In the genomic region with DNA sequence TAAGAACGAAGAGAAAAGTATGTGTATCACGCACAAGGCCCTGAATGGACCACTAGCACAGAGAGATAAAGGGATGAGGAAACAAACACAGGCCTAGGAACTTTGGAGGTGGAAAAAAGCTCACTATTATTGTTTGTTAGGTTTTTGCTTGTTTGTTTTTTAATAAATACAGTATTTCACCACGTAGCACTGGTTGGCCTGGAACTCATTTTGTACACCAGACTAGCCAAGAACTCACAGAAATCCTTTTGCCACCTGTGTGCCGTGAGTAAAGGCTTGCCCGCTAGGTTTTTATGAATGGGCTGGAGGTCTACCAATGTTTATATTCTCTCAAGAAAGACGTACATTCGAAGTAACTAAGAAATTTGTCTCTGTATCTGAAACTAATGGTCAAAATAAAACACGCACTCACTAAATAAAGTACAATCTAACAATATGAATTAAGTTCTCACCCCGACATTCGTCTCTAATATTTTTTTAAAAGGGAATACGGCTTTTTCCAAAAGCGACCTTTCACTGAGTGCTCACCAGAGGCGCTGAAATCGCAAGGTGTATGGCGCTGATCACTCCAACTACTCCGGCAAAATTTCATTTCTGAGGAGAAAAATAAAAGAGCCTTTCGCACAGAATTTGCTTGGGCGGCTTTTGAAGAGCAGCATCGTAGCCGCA, we compare ENCODE assay signal across 8 mouse cellular contexts. TPM values are rescaled to one million over a fixed set of nuclear protein-coding genes. Genes with fewer than 3 reads are reported as not detected.
DNase-seq lines count a peak whose midpoint lies in the region; ATAC-seq and TF ChIP-seq lines count a peak whose summit lies in the region.

No protein-coding gene starts in this region.

- TF ChIP-seq POLR2A in heart, adult 2 months (IDR thresholded peaks at IDR 0.05; ENCODE audit: insufficient read depth, low read depth, low read length), result no peak
- no peak for TF ChIP-seq POLR2A in CH12.LX (IDR thresholded peaks at IDR 0.05; ENCODE audit: low read depth, low read length)

- intact Hi-C loops in heart, adult 2 months (cut with DNase I), result loop anchor here (2.0 to 10.0 kb wide), 4 partner anchors 29 to 153 kb away; partner anchors contain the start of genes Fbxl12, Ubl5, Zfp266 and Zfp846
- intact Hi-C loops in heart, postnatal 14 days (cut with DNase I), result loop anchor here (2.0 kb wide), 2 partner anchors 29 to 53 kb away; partner anchors contain the start of gene Zfp266

- H3K79me2 ChIP-seq in heart, adult 2 months (replicated peaks; ENCODE audit: control insufficient read depth, insufficient read depth, low read length), result 0 out of 2 replicates have a peak, but pooled peaks cover 2% of the 10 kb centered on the region
- peaks cover 20% of the 10 kb centered on the region for H3K79me2 ChIP-seq in CH12.LX (replicated peaks; ENCODE audit: control insufficient read depth, extremely low read depth, insufficient read depth, poor library complexity, severe bottlenecking)

- peaks cover 10% of the 10 kb centered on the region; the same call in 1 of the 2 replicates for H3K36me3 ChIP-seq in heart, adult 2 months (ENCODE audit: control insufficient read depth, insufficient read depth, low read length)
- H3K36me3 ChIP-seq in CH12.LX (replicated peaks in 1 of 2; ENCODE audit: control insufficient read depth in 1 of 2, insufficient read depth in 1 of 2, low read length in 1 of 2), result peaks cover 9 to 38% of the 10 kb centered on the region in 2 experiments
- peaks cover 26% of the 10 kb centered on the region for H3K36me3 ChIP-seq in forebrain, embryonic 13.5 days (ENCODE audit: poor library complexity, severe bottlenecking)
- H3K36me3 ChIP-seq in liver, embryonic 15.5 days (replicated peaks), result peaks cover 14% of the 10 kb centered on the region

- DNase-seq in heart, adult 2 months, result no peak
- DNase-seq in heart, postnatal 14 days, result no peak
- DNase-seq in CH12.LX (ENCODE audit: extremely low read depth), result peak; percentile 12
- DNase-seq in ovary, postnatal 14 days (ENCODE audit: low spot score), result no peak
- no peak for DNase-seq in cerebellum, adult 11-12 months
- DNase-seq in frontal cortex, postnatal 10 days (ENCODE audit: low spot score in 2 of 2), result no peak

- no peaks in the 10 kb centered on the region for H3K27me3 ChIP-seq in heart, adult 2 months (ENCODE audit: control insufficient read depth, insufficient read depth, low read length)
- no peaks in the 10 kb centered on the region for H3K27me3 ChIP-seq in CH12.LX (replicated peaks)
- H3K27me3 ChIP-seq in forebrain, embryonic 13.5 days, result no peaks in the 10 kb centered on the region
- no peaks in the 10 kb centered on the region for H3K27me3 ChIP-seq in liver, embryonic 15.5 days

- H3K4me1 ChIP-seq in heart, adult 2 months (ENCODE audit: control insufficient read depth, insufficient read depth, low read length), result peaks cover 2% of the 10 kb centered on the region
- peaks cover 0 to 20% of the 10 kb centered on the region in 2 experiments; a peak in 2 of 4 replicates for H3K4me1 ChIP-seq in CH12.LX (ENCODE audit: control insufficient read depth in 1 of 2, insufficient read depth in 2 of 2)
- peaks cover 38% of the 10 kb centered on the region for H3K4me1 ChIP-seq in forebrain, embryonic 13.5 days
- H3K4me1 ChIP-seq in liver, embryonic 15.5 days (replicated peaks), result peaks cover 34% of the 10 kb centered on the region

- no peak for TF ChIP-seq RAD21 in CH12.LX (IDR thresholded peaks at IDR 0.05; ENCODE audit: low read depth, low read length)

- dilution Hi-C loops in CH12.LX (cut with MboI; ENCODE audit: extremely low pct_ligation_motif_present, extremely low pct_unique_long_range_greater_than_20kb, low sequenced_read_pairs), result no loop called here

- H3K9me3 ChIP-seq in CH12.LX (replicated peaks; ENCODE audit: low read length), result no peaks in the 10 kb centered on the region
- no peaks in the 10 kb centered on the region for H3K9me3 ChIP-seq in forebrain, embryonic 13.5 days (replicated peaks)
- no peaks in the 10 kb centered on the region for H3K9me3 ChIP-seq in liver, embryonic 15.5 days (replicated peaks)

- in situ Hi-C loops in CH12.LX (cut with MboI; ENCODE audit: low pct_ligation_motif_present, low pct_unique_long_range_greater_than_20kb, low sequenced_read_pairs), result no loop called here

- 3% methylated on average over 20 of the region's 20 CpGs for WGBS in heart, adult 2 months
- WGBS in forebrain, embryonic 13.5 days, result 12% methylated on average over 20 of the region's 20 CpGs
- 4% methylated on average over 20 of the region's 20 CpGs for WGBS in liver, embryonic 15.5 days (ENCODE audit: insufficient replicate concordance)

- ATAC-seq in forebrain, embryonic 13.5 days, result no peak
- ATAC-seq in liver, embryonic 15.5 days (ENCODE audit: insufficient read depth), result no peak

- peak overlapping the region; percentile 94 for H3K4me3 ChIP-seq in heart, adult 2 months
- H3K4me3 ChIP-seq in CH12.LX (replicated peaks in 1 of 3; ENCODE audit: low read depth in 2 of 3, low read length in 2 of 3, poor library complexity in 1 of 3), result peak overlapping the region; percentile 75 to 87 (median 77)
- peak overlapping the region; percentile 76 for H3K4me3 ChIP-seq in forebrain, embryonic 13.5 days
- peak overlapping the region; percentile 69 for H3K4me3 ChIP-seq in liver, embryonic 15.5 days (replicated peaks)

- peak overlapping the region; percentile 80 for H3K9ac ChIP-seq in heart, adult 2 months (ENCODE audit: low read depth, low read length)
- H3K9ac ChIP-seq in CH12.LX (ENCODE audit: insufficient read depth, low read depth), result peak overlapping the region; percentile 68
- H3K9ac ChIP-seq in forebrain, embryonic 13.5 days, result peak overlapping the region; percentile 89
- H3K9ac ChIP-seq in liver, embryonic 15.5 days, result peak overlapping the region; percentile 76

- no peak for TF ChIP-seq EP300 in heart, adult 2 months (IDR thresholded peaks at IDR 0.05; ENCODE audit: insufficient read depth, low read depth, low read length)
- no peak for TF ChIP-seq EP300 in CH12.LX (IDR thresholded peaks at IDR 0.05; ENCODE audit: low read length)

- peak overlapping the region; percentile 97 for H3K27ac ChIP-seq in heart, adult 2 months
- peak overlapping the region; percentile 57 for H3K27ac ChIP-seq in CH12.LX (ENCODE audit: insufficient read depth, low read depth)
- H3K27ac ChIP-seq in forebrain, embryonic 13.5 days, result peak overlapping the region; percentile 94
- H3K27ac ChIP-seq in liver, embryonic 15.5 days (replicated peaks), result peak overlapping the region; percentile 97

- peak; percentile 17; the same call in 1 of the 2 replicates for TF ChIP-seq CTCF in heart, adult 2 months (IDR thresholded peaks at IDR 0.05)
- no peak for TF ChIP-seq CTCF in CH12.LX (conservative IDR thresholded peaks at IDR 0.05 in 1 of 2, IDR thresholded peaks at IDR 0.05 in 1 of 2; ENCODE audit: low read depth in 2 of 2, low read length in 2 of 2)

- H3K4me2 ChIP-seq in CH12.LX (ENCODE audit: insufficient read depth, low read depth, poor library complexity, severe bottlenecking), result peak overlapping the region; percentile 82
- peak overlapping the region; percentile 83 for H3K4me2 ChIP-seq in forebrain, embryonic 13.5 days
- H3K4me2 ChIP-seq in liver, embryonic 15.5 days, result peak overlapping the region; percentile 81

TF ChIP-seq in CH12.LX, 34 proteins besides CTCF, POLR2A, EP300 and RAD21:
- TF ChIP-seq PAX5 (IDR thresholded peaks at IDR 0.05; ENCODE audit: low read length), result no peak
- TF ChIP-seq JUND (conservative IDR thresholded peaks at IDR 0.05; ENCODE audit: low read depth, low read length), result no peak
- TF ChIP-seq ZKSCAN1 (IDR thresholded peaks at IDR 0.05; ENCODE audit: borderline replicate concordance, low read depth, low read length), result no peak
- TF ChIP-seq USF2 (conservative IDR thresholded peaks at IDR 0.05; ENCODE audit: low read depth, low read length), result no peak

RNA-seq across cellular contexts. Expression of gene Zfp426, which starts 0.6 kb away (rescaled TPM):
- 10 to 100 TPM in 1 of 2 experiments, 1 to 10 TPM in 1; 7.9 to 12.8 TPM for total RNA-seq in heart, adult 2 months (2021)
- 3.8 and 6.6 TPM in 2 replicates for polyA plus RNA-seq in heart, adult 2 months (2012; rRNA removed)
- total RNA-seq in heart, postnatal 14 days (2021), result 10 to 100 TPM; 12.4 to 13.1 TPM
- total RNA-seq in CH12.LX (2012; rRNA removed) (13.9 and 14.7 TPM in 2 replicates), CH12.LX (2014; rRNA removed) (18.2 and 19.3 TPM in 2 replicates)
- 11.8 and 13.0 TPM in 2 replicates for polyA plus RNA-seq in CH12.LX (2012; ENCODE audit: insufficient read length, low read depth)
- polyA plus RNA-seq in forebrain, embryonic 13.5 days (2015; fragmentation: Nextera tagmentation; extraction: Ambion mirVana), result 30.1 and 35.2 TPM in 2 replicates
- polyA plus RNA-seq in liver, embryonic 15.5 days (2015; fragmentation: Nextera tagmentation; extraction: Ambion mirVana), result 6.4 and 7.6 TPM in 2 replicates

RNA-seq across cellular contexts. Expression of gene Zfp266, which starts 29.2 kb away (rescaled TPM):
- total RNA-seq in heart, adult 2 months (2021), result 10 to 100 TPM; 23.3 to 23.8 TPM
- polyA plus RNA-seq in heart, adult 2 months (2012; rRNA removed), result 6.0 and 10.6 TPM in 2 replicates
- 10 to 100 TPM; 32.2 to 36.1 TPM for total RNA-seq in heart, postnatal 14 days (2021)
- total RNA-seq in CH12.LX (2012; rRNA removed), result 20.4 and 23.6 TPM in 2 replicates
- 24.0 and 26.3 TPM in 2 replicates for total RNA-seq in CH12.LX (2014; rRNA removed)
- polyA plus RNA-seq in CH12.LX (2012; ENCODE audit: insufficient read length, low read depth), result 11.6 and 12.3 TPM in 2 replicates
- 158 TPM in 2 replicates for polyA plus RNA-seq in forebrain, embryonic 13.5 days (2015; fragmentation: Nextera tagmentation; extraction: Ambion mirVana)
- polyA plus RNA-seq in liver, embryonic 15.5 days (2015; fragmentation: Nextera tagmentation; extraction: Ambion mirVana), result 12.3 and 12.9 TPM in 2 replicates

RNA-seq across cellular contexts. Expression of gene Zfp26, which starts 32.0 kb away (rescaled TPM):
- 1 to 10 TPM; 7.5 to 9.8 TPM for total RNA-seq in heart, adult 2 months (2021)
- polyA plus RNA-seq in heart, adult 2 months (2012; rRNA removed), result 1.4 and 3.2 TPM in 2 replicates
- 10 to 100 TPM; 14.3 to 15.3 TPM for total RNA-seq in heart, postnatal 14 days (2021)
- total RNA-seq in CH12.LX (2012; rRNA removed) (13.3 and 16.5 TPM in 2 replicates), CH12.LX (2014; rRNA removed) (17.3 and 22.0 TPM in 2 replicates)
- 9.4 and 11.7 TPM in 2 replicates for polyA plus RNA-seq in CH12.LX (2012; ENCODE audit: insufficient read length, low read depth)
- polyA plus RNA-seq in forebrain, embryonic 13.5 days (2015; fragmentation: Nextera tagmentation; extraction: Ambion mirVana), result 22.3 and 23.8 TPM in 2 replicates
- polyA plus RNA-seq in liver, embryonic 15.5 days (2015; fragmentation: Nextera tagmentation; extraction: Ambion mirVana), result 3.0 and 3.7 TPM in 2 replicates

Comparison
In these comparisons a context has a peak if more than half of its experiments do, and no peak if none do; other contexts are left out.
1. RNA of gene Zfp266, which starts 29.2 kb away (polyA plus RNA-seq): 158 TPM in forebrain, embryonic 13.5 days; 12.3 to 12.9 TPM in liver, embryonic 15.5 days, 11.6 to 12.3 TPM in CH12.LX and 6.0 to 10.6 TPM in heart, adult 2 months; every median in the first group is over 10 times any median in the second.
2. Peak in every context shown above with its lines, with median percentiles within 50 percentile points of each other: H3K27ac ChIP-seq, H3K4me3 ChIP-seq, H3K9ac ChIP-seq and H3K4me2 ChIP-seq.